Mouse (Mus musculus) forelimb bud, embryonic 11.5 days (tissue): ENCODE results near the gene Cd300lb.
A peak's percentile ranks its signal among the peaks of the same experiment; 100 is the strongest.
"Not testable (repeated sequence)": the region's sequence is repeated elsewhere in the genome, so short reads cannot be mapped to it uniquely, and the experiment has no call there.

Experiments used
- DNase-seq: peaks from one replicate; pipeline ENCODE4 v3.0.0-alpha.2; 2012; ENCODE audit warnings: low read depth, low spot score

Gene Cd300lb

GRCm38 (mm10) chr11:114934144-114934543 lies at the start of gene Cd300lb:
Gene Cd300lb (minus strand): TSS chr11:114934386.
- DNase-seq = no peak

- DNase-seq = no peak
Observed at GRCm38 (mm10) chr11:114981866-114982265, 47.7 kb upstream of the Cd300lb start.

- DNase-seq = no peak
Observed at GRCm38 (mm10) chr11:114972726-114973125, 38.5 kb upstream of the Cd300lb start.

GRCm38 (mm10) chr11:114968752-114969207 lies 34.6 kb upstream of the Cd300lb start, which contains the start of gene Cd300c:
Gene Cd300c (minus strand): TSS chr11:114969157.
- no peak for DNase-seq

GRCm38 (mm10) chr11:114965182-114965828 lies 31.1 kb upstream of the Cd300lb start:
- DNase-seq = no peak

- no peak for DNase-seq
Observed at GRCm38 (mm10) chr11:114960369-114960768, 26.2 kb upstream of the Cd300lb start.

GRCm38 (mm10) chr11:114933591-114933990 lies 595 bp downstream of the Cd300lb start:
- DNase-seq = no peak

GRCm38 (mm10) chr11:114931041-114931440 lies 3.1 kb downstream of the Cd300lb start:
- no peak for DNase-seq

GRCm38 (mm10) chr11:114929581-114929980 lies 4.6 kb downstream of the Cd300lb start:
- no peak for DNase-seq

- peak; percentile 23 for DNase-seq
Observed at GRCm38 (mm10) chr11:114923961-114924360, 10.2 kb downstream of the Cd300lb start.

- DNase-seq = no peak
Observed at GRCm38 (mm10) chr11:114922439-114922838, 11.7 kb downstream of the Cd300lb start.

GRCm38 (mm10) chr11:114917120-114917519 lies 17.1 kb downstream of the Cd300lb start:
- no peak for DNase-seq

- no peak for DNase-seq
Observed at GRCm38 (mm10) chr11:114914978-114915377, 19.2 kb downstream of the Cd300lb start.

- DNase-seq = peak; percentile 80
Observed at GRCm38 (mm10) chr11:114912847-114913246, 21.3 kb downstream of the Cd300lb start.

- DNase-seq = not testable (repeated sequence)
Observed at GRCm38 (mm10) chr11:114909538-114909937, 24.6 kb downstream of the Cd300lb start.

- DNase-seq = no peak
Observed at GRCm38 (mm10) chr11:114908086-114908485, 26.1 kb downstream of the Cd300lb start.

- no peak for DNase-seq
Observed at GRCm38 (mm10) chr11:114907567-114907966, 26.6 kb downstream of the Cd300lb start.

- no peak for DNase-seq
Observed at GRCm38 (mm10) chr11:114903224-114903623, 31.0 kb downstream of the Cd300lb start.

- DNase-seq = no peak
Observed at GRCm38 (mm10) chr11:114898026-114898425, 36.2 kb downstream of the Cd300lb start.

- no peak for DNase-seq
Observed at GRCm38 (mm10) chr11:114896085-114896484, 38.1 kb downstream of the Cd300lb start.

- no peak for DNase-seq
Observed at GRCm38 (mm10) chr11:114890542-114890941, 43.6 kb downstream of the Cd300lb start.

GRCm38 (mm10) chr11:114889991-114890518 lies 44.1 kb downstream of the Cd300lb start, which contains the start of gene Cd300a:
Gene Cd300a (plus strand): TSS chr11:114890041.
- DNase-seq = no peak
